Mouse (Mus musculus): ENCODE measurements around the gene Afap1.

Afap1 gene

GRCm38 (mm10) chr5:36040398-36041235 is 147.5 kb downstream of the Afap1 start:
- in situ Hi-C loops (cut with MboI) = no loop called here

GRCm38 (mm10) chr5:36041236-36041562 is 148.1 kb downstream of the Afap1 start:
- in situ Hi-C loops (cut with MboI) = no loop called here

- in situ Hi-C loops (cut with MboI) = no loop called here
These were observed 148.6 kb downstream of the Afap1 start for GRCm38 (mm10) chr5:36041756-36042155.

DNA sequence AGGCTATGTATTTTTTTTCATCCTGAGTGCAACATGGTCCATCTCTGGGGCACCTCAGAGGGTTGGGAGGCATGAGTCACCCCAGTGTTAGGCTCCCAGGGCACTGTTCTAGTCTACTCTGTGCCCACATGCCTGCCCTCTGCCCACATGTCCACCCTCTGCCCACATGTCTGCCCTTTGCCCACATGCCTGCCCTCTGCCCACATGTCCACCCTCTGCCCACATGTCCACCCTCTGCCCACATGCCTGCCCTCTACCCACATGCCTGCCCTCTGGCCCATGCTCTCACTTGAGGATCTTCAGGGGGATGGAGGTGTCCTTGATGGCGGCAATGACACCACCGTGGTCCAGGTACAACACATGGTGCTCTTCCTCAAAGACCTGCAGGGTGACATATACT is 150.0 kb downstream of the Afap1 start:
- in situ Hi-C loops (cut with MboI) = no loop called here

Data from mature B cell (primary cell).